Mouse (Mus musculus): ENCODE results near the gene Moap1. TPM values are rescaled to one million over a fixed set of nuclear protein-coding genes. Genes with fewer than 3 reads are reported as not detected.

Gene Moap1
- total RNA-seq, 1 experiment from 2014 or later: 9.6 TPM

DNA sequence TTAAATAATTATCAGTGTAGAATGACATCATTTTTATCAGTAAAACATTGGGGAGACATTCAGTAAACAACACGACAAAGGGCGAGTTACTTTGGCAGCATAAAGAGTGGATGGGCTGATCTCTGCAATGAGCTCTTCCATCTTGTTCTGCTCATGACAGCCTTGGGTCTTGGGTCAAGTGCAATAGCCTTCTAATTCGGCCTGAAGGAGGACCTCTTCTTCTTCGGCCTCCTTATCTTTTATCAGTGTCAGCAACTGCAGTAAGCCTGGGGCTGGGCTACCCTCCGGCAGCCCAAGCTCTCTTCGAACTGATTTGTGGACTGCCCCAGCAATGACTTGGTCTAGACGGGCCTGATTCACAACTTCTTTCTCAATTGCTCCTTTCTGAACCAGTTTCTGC, 1.4 kb downstream of the Moap1 start:
- DNase-seq: no peak

DNA sequence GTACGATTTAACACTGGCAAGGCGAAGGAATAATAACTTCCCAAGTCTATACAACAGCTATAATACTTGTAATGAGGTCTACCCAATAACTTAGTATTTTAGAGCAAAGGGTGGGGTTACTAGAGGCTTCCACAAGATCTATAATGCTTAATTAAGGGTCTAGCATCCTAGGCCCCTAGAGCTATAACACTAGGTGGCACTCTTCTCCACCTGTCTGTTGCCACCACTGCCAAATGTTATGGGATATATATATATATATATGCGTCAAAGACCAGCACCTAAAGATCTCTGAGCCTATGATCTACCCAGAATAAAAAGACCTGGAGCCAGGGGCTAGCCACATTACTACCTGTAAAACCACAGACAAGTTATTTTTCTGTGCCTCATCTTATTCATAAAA, 3.2 kb downstream of the Moap1 start:
- DNase-seq: no peak

DNA sequence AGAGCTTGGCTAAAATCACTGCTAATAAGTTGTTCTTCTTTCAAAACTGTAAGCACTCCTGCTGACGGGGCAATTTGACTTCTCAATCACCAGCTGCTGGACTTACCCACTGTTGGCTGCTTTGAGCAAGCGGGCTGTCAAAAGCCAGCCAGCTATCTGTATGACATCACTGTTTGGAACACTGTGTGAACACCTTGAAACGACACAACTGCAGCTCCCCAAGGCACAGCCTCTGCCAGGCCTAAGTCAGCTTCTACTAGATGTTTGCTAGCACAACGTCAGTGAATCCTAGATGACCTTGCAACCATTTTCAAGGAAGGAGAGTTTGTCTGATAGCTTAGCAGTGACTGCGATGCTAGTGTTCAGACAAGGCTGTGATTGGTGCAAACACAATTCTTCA, 4.4 kb downstream of the Moap1 start:
- peak; percentile 39 for DNase-seq

DNA sequence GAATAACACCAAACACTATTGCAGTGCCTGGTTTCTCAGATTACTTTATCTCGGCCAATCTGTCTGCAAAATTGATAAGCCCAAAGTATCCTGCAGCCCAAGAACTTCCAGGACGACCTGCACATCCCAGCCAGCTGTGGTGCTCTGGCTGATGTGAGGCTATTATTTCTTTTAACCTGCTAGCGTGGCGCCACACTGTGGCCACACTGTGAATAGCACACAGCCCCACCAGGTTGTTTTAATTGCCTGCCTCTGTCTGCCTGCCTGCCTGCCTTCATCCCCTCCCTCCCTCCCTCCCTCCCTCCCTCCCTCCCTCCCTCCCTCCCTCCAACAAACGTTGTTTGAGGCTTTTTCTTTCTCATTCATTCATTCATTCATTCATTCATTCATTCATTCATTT, 10.1 kb downstream of the Moap1 start:
- peak; percentile 81 for DNase-seq

DNA sequence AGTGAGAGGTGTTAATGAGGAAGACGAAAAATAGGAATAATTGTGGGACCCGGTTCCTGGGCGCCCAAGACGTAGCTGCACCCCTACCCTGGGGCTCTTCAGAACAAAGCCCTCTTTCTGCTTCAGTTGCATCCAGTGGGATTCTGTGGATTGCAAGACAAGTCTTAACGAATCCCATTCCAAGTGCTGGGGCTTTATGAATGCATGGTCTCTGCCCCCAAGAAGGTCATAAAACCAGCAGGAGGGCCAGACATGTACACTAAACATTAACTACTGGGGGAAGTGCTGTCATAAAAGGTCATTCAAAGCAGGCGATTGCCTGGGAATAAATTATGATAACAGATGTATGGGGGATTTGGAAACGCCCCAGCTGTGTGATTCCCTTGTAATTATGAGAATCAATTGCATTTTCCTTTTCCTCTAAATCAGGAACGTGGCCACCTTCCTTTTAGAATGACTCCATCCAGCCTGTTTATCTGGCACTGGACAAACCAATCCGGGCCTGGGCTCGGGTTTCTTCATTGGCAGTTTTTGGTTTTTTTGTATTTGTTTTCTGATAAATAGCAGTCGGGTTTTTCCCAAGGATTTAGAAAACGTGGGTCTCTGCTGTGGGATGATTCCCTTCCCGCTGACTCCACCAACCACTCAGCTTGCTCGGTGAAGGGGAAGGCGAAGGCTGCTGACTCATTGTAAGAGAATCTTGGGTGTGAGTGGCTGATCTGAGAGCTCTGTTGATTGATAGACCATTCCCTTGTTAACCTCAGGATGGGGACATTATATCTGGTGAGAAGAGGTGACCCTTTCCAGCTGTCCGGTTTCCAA, 12.5 kb downstream of the Moap1 start:
- DNase-seq: peak; percentile 57

DNA sequence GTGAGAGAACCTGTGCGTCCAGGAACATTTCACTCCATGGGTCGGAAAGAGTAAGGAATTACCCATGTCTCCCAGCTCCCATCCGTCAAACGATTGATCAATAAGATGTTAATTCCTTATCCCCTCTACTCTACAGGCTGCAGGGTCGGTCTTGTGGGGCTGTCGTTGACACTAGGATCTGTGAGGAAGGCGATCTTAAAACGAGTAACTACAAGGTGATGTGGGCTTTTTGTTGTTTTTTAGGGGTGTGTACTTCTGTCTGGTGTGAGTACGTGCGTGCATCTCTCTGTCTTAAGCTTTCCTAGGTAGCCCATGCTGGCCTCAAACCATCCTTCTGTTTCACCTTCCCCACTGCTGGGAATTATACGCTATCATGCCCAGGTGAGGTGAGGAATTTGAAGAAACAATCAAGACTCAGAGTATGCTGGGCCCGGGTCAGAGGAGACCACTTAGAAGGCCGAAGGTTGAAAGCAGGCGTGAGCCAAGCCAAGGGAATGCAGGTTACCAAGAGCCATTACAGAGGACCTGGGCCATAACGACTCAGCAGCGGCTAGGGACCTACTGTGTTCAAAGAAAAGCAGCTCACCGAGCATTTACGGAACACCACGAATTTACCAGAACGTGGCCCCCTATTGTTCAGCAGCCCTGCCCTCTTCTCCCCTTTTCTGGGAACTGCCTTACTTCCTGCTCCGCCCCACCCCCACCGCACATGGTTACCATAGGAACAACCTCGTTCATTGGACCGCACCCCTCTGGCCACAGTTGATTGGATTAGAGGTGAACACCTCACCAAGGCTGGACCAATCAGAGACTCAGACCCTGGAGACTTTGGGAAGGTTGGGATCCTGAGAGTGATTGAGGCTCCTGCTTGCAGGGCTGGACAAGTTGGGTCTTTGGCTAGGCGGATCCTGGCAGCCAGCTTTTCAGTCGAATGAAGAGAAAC, 13.3 kb downstream of the Moap1 start:
- peak; percentile 75 for DNase-seq

DNA sequence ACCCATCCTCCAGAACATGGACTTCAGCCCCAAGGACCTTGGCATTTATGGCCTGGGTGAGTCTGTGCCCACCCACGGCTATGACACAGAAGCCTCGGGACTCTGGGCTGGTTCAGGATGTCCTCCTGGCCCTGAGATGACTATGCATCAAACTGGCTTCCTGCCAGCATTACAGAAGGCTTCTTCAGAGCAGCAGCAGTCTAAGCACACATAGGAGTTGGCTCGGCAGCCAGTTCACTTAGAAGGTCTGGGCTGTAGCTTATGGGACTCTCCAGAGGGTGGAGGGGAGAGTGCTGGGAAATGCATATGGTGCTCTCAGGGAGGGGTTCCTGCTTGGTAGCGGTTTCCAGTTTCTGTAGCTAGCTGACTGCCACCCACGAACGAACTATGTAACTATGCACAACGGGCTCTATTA, 17.7 kb downstream of the Moap1 start:
- peak; percentile 72 for DNase-seq

DNA sequence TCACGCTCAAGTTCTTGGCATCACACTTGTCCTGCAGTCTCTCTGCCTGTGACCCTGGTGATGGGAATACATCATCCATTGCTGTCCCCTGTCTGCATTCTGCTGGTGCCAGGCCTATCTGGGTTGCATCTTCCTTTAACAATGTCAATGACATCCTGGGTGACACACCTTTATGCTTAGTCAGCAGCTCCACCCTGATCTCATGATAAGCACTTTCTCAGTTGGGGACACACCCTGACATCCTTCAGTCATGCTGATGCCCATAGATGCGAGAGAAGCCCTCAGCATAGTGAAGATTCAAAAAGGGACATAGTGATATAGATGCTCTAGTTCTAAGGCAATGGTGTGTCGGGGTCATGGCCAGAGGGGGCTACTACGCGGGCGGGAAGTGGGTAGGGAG, 18.3 kb downstream of the Moap1 start:
- peak; percentile 18 for DNase-seq

DNA sequence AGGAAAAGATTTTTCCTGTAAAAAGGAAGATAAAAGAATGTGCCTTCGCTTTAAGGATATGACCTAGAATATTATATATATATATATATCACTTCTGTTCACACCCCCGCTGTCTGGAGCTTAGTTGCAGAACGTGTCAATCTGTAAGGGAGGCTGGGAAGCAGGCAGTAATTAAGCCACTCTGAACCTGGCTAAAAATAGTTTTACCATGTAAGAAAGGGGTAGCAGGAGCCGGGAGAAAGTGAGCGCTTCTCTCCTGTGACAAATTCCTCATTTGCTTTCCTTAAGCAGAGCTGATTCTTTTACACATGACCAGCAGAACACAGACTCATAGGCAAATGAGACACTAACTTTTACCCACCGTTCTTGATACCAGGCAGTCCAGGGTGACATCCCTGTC, 19.6 kb downstream of the Moap1 start:
- DNase-seq: no peak

DNA sequence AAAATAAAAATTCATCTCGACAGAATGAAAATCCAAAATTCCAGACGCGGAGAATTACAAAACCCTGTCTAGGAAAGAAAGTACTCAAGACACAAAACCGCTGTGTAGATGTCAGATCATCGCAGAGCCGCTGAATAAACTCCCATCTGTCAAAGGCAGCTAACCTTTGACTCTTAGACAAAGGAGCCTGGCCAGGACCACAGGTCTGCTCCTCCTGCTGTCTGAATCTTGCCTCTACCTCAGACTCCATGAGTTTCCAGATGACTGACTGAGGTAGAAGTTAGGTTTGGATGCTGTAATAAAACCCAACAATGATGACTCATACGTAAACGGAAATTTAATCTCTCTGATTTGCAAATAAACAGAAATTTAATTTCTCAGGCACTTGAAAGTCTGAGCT, 20.5 kb downstream of the Moap1 start:
- no peak for DNase-seq

DNA sequence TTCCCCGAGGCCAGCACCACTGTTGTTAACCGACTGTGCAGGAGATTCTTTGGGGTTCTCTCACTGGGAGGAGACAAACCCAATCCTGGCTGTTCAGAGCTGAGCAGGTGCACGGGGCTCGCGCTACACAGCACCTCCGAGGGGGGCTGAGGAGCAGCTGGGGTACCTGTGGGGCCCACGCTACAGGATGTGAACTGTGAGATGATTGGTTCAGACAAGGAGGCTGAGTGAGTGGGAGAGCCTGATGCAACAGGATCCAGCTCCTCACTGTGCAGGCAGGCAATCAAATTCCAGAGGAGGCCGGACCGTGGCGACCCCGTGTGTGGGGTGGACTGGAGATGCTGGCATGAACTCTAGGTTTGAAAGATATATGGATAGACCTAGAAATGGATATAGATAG, 21.0 kb downstream of the Moap1 start:
- no peak for DNase-seq

DNA sequence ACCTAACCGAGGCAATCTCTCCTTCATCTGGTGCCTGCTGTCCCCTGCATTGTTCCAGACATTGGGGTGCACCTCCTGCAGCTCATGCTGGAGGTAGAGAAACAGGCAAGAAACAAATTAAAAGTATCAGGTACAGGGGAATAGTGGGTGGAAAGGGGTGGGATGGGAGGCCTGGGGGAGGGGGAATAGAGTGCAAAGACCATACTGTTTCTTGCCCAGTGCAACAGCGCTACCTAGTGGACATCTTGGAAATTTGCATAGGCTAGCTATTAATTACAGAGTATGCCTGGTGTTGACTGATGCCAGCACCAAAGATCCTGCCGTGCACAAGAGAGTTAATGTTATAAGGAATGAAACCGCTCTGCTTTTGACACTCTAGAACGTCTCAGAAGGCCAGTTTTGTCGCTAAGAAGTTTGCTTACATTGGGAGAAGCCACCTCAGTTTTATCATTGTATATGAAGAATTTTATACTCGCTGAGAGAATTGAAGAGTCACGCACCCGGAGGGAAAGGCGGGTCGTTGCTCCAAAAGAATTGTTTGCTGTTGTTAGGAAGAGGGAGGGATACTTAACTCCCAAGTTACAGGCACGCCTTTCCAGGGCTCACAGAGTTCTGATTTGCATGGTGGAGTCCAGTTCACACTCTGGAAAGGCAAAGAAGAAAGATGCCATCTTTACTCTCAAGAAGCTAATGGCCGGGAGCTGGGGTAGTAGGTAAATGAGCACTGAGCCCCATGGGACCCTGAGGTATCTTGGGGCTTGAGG, 23.7 kb downstream of the Moap1 start:
- peak; percentile 68 for DNase-seq

DNA sequence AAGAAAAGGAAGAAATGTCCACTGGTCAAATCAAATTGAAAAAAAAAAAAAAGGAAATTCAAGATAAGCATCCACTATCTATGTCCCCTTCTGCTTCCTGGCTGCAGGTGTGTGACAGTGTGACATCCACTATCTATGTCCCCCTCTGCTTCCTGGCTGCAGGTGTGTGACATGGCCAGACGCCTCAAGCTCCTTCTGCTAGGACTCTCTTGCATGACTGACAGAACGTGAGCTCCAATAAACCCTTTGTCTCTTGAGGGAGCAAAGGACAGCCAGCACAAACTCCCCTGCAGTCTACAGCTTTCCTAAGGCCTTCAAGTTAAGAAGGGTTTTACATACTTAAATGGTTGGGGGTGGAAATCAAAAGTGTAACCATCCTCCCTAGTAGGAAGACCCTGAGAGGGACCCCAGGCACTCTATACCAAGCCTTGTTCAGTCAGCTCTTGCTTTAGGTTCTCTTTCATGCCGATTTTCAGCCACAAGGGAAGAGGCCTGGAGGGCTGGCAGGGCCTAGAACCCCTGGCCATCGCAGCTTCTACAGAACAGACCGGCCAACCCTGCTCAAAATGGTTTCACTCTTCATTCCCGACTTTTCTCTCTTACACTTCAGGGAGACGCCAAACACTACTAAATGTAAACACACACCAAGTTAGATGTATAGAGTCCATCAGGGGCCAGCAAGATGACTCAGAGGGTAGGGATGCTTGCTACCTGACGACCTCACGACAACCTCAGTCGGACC, 28.6 kb downstream of the Moap1 start:
- DNase-seq: no peak

DNA sequence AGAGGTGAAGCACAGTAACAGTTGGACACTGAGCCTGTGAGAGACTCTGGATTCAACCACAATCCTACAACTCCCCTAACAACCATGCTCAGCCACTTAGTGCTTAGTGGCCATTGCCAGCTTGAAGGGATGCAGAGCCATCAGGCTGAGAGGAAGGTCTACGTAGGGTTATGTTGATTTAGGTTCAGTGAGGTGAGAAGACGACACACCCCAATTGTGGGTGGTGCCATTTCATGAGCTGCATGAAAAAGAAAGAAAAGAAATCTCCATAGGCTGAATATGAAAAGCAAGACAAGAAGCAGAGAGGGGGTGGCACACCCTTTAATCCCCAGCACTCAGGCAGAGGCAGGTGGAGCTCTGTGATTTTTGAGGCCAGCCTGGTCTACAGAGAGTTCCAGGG, 29.3 kb downstream of the Moap1 start:
- DNase-seq: no peak

DNA sequence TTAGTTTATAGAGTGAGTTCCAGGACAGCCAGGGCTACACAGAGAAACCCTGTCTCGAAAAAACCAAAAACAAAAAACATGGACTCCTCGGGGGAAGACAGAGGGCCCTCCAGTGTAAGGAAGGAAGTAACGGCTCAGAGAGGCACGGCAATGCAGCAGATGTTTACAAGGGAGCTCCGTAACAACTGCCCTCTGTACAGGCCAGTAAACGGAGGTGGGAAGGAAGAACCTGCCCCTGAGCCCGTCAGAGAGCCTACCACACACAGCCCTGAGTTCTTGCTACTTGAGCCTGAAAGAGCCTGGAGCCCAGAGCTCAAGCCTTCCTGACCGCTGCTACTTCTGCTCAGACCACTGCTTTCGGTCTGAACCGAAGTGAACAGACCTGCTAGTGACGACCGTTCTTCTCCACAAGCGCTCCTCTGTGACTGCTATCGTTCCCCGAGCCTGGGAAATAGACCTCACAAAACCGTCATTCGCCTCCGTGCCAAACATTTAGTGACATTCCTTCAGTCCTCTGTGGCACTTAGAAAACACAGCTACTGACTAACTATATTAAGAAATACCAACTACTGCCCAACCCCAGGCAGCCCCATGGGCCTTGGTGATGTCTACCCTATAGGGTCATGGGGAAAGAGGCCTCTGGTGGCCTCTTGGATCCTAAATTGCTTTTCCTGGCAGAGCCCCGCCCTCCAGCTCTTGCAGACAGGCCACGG, 30.2 kb downstream of the Moap1 start:
- DNase-seq: no peak

DNA sequence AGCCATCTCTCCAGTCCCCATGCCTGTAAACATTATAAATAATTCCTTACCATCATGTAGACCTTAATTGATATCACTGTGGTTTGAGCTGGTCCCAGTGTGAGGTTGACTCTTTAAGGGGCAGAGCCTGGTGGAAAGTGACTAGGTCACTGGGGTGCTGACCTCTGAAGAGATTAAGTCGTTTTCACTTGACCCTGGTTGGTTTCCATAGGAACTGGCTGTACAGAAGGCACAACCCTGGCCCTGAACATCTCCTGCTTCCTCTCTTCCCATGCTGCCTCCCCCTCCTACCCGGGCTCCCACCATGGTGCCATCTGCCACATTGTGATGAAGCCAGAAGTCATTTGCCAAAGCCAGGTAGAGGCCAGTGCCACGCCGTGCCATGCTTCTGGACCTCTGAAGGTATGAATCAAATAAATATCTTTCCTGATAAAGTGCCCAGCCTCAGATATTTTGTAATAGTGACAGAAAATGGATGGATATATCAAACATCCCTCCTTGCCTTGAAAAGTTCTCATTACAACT, 32.5 kb downstream of the Moap1 start:
- DNase-seq: no peak

DNA sequence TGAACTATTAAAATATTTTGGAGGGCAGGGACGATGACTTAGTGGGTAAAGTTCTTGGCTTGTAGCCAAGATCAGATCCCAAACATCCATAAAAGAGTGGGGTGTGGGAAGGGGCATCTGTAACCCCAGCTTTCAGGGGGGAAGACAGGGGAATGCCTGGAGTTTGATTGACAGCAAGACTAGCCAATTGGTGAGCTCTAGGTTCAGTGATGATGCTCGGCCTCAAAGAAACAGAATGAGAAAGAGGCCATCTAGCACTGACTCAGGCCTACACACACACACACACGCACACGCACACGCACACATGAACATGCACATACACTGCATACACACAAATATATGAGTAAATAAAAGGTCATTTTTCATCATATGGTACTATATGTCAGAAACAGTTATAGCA, 33.6 kb downstream of the Moap1 start:
- DNase-seq: no peak

DNA sequence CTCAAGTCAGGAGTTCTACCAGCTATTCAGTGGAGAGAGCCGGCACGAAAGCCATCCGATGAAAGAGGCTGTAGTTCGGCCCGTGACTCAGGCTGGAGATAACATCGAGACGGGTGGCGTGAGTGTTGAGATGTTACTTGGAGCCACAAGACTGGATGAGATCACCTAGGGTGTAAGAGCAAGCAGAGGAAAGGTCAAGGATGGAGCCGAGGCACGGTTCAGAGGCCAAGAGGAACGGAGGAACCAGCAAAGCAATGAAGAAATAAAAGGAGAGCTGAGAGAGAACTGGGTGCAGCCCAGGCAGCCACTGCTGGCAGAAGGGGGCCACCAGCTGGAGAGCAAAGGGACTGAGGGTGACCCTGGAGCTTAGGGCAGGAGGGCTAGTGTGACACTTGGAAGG, 35.2 kb downstream of the Moap1 start:
- DNase-seq: peak; percentile 69

DNA sequence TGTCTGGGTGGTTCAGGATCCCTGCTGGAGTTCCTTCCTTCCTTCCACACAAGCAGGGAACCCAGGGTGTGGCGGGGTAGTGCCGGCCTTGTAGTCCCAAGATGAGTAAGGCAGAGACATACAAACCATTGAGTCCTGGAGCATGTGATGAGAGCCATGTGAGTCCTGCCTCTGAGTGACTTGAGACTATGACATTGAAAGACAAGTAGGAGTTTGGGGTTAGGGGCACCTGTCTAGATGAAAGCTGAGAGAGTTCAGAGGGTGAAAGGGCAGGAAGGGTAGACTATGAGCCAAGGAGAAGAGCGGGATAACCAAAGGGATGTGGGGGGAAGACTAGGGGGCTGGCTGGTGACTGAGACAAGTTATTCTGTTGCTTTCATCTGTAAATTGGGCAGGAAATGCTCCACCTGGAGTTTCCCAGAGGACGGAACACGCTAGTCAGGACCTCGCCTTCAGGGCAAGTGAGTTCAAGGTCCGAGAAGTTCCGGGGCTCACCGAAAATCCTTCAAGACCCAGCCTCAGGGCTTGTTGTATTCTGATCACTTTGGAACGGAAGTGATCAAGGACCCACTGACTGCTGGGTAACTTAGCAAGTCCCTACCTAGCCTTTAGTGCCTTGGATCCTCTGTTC, 36.5 kb downstream of the Moap1 start:
- DNase-seq: no peak

DNA sequence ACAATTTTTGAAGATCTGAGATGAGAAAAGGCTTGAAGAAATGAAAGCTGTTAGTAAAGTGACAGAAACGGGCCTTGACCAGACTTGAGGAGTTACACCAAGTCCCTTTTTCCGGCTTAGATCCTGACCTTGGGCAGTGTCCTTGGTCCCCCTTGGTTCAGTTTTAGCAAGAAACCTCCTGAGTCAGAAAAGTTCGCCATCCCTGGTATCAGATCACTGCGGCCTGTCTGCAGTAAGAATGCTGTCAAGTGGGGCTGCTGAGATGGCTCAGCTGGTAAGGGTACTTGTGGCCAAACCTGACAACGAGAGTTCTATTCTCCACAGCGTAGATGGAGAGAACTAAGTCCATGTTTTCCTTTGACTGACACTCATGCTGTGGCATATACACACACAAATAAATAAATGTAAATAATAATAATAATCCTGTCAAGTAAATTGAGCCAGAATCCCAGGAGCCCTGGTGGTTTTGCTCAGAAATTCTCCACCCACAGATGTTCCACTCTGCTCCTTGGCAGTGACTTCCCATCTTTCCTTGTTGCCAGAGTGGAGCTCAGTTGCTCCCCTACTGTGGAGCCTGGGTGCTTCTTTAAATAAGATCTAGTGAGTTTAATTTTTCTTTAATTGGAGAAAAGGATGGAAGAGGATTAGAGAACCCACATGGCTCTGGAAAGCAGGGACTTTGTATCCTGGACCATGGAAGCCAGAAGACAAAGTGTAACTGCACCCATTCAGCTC, 37.4 kb downstream of the Moap1 start:
- peak; percentile 58 for DNase-seq
